Mouse (Mus musculus) retina, adult 2 months (tissue): ENCODE results near the gene Uqcrfs1.

Experiments
- DNase-seq: peaks from one replicate; pipeline ENCODE4 v3.0.0-alpha.2; 2012; ENCODE audit warnings: low read depth, low spot score

Uqcrfs1 gene

GRCm38 (mm10) chr13:30501860-30502395, 43.2 kb downstream of the Uqcrfs1 start:
- no peak for DNase-seq
